Mouse (Mus musculus): ENCODE results near the gene Isoc2b. TPM values are rescaled to one million over a fixed set of nuclear protein-coding genes. Genes with fewer than 3 reads are reported as not detected.

Gene Isoc2b
- total RNA-seq, 2 experiments from 2014 or later = not detected

Other genes with a start within 250 kb of the Isoc2b start
Only the 30 nearest of the 33 such genes appear.
- 4.0 and 32.3 TPM in 2 replicates for gene Hspbp1, start 185.2 kb downstream of the Isoc2b start, total RNA-seq (2015; ENCODE audit: low replicate concordance)
- gene Hspbp1, start 185.2 kb downstream of the Isoc2b start, total RNA-seq (2017; ENCODE audit: low replicate concordance) = 2.8 and 3.2 TPM in 2 replicates
- gene Brsk1, start 179.7 kb downstream of the Isoc2b start, total RNA-seq (2015; ENCODE audit: low replicate concordance) = not detected in 2 replicates
- not detected in 2 replicates for gene Brsk1, start 179.7 kb downstream of the Isoc2b start, total RNA-seq (2017; ENCODE audit: low replicate concordance)
- gene Tmem150b, start 145.0 kb downstream of the Isoc2b start, total RNA-seq (2015; ENCODE audit: low replicate concordance) = 1.4 TPM in 1 of 2 replicates, not detected in the other
- gene Tmem150b, start 145.0 kb downstream of the Isoc2b start, total RNA-seq (2017; ENCODE audit: low replicate concordance) = 0.68 TPM in 1 of 2 replicates, not detected in the other
- 24.9 and 33.1 TPM in 2 replicates for gene Kmt5c, start 130.1 kb downstream of the Isoc2b start, total RNA-seq (2015; ENCODE audit: low replicate concordance)
- gene Kmt5c, start 130.1 kb downstream of the Isoc2b start, total RNA-seq (2017; ENCODE audit: low replicate concordance) = 59.4 and 64.2 TPM in 2 replicates
- 54.1 and 81.8 TPM in 2 replicates for gene Cox6b2, start 117.2 kb downstream of the Isoc2b start, total RNA-seq (2015; ENCODE audit: low replicate concordance)
- gene Cox6b2, start 117.2 kb downstream of the Isoc2b start, total RNA-seq (2017; ENCODE audit: low replicate concordance) = 49.8 and 94.9 TPM in 2 replicates
- gene Fam71e2, start 99.0 kb downstream of the Isoc2b start, total RNA-seq (2015; ENCODE audit: low replicate concordance) = not detected in 2 replicates
- not detected in 2 replicates for gene Fam71e2, start 99.0 kb downstream of the Isoc2b start, total RNA-seq (2017; ENCODE audit: low replicate concordance)
- gene Il11, start 87.4 kb downstream of the Isoc2b start, total RNA-seq (2015; ENCODE audit: low replicate concordance) = not detected in 2 replicates
- gene Il11, start 87.4 kb downstream of the Isoc2b start, total RNA-seq (2017; ENCODE audit: low replicate concordance) = not detected in 2 replicates
- not detected in 2 replicates for gene Tmem190, start 87.3 kb downstream of the Isoc2b start, total RNA-seq (2015; ENCODE audit: low replicate concordance)
- gene Tmem190, start 87.3 kb downstream of the Isoc2b start, total RNA-seq (2017; ENCODE audit: low replicate concordance) = not detected in 2 replicates
- gene Tmem238, start 80.6 kb downstream of the Isoc2b start, total RNA-seq (2015; ENCODE audit: low replicate concordance) = 2.9 TPM in 1 of 2 replicates, not detected in the other
- gene Tmem238, start 80.6 kb downstream of the Isoc2b start, total RNA-seq (2017; ENCODE audit: low replicate concordance) = 0.90 and 0.98 TPM in 2 replicates
- 603 and 642 TPM in 2 replicates for gene Rpl28, start 77.4 kb downstream of the Isoc2b start, total RNA-seq (2015; ENCODE audit: low replicate concordance)
- gene Rpl28, start 77.4 kb downstream of the Isoc2b start, total RNA-seq (2017; ENCODE audit: low replicate concordance) = 83.6 and 269 TPM in 2 replicates
- 686 and 831 TPM in 2 replicates for gene Ube2s, start 57.7 kb downstream of the Isoc2b start, total RNA-seq (2015; ENCODE audit: low replicate concordance)
- gene Ube2s, start 57.7 kb downstream of the Isoc2b start, total RNA-seq (2017; ENCODE audit: low replicate concordance) = 310 and 437 TPM in 2 replicates
- gene Shisa7, start 25.6 kb downstream of the Isoc2b start, total RNA-seq (2015; ENCODE audit: low replicate concordance) = not detected in 2 replicates
- not detected in 2 replicates for gene Shisa7, start 25.6 kb downstream of the Isoc2b start, total RNA-seq (2017; ENCODE audit: low replicate concordance)
- gene Isoc2a, start 6.9 kb upstream of the Isoc2b start, total RNA-seq (2015; ENCODE audit: low replicate concordance) = 2.2 TPM in 1 of 2 replicates, not detected in the other
- gene Isoc2a, start 6.9 kb upstream of the Isoc2b start, total RNA-seq (2017; ENCODE audit: low replicate concordance) = 0.26 and 1.8 TPM in 2 replicates
- gene Gm36210, start 36.3 kb upstream of the Isoc2b start, total RNA-seq (2015; ENCODE audit: low replicate concordance) = not detected in 2 replicates
- gene Gm36210, start 36.3 kb upstream of the Isoc2b start, total RNA-seq (2017; ENCODE audit: low replicate concordance) = not detected in 2 replicates
- 7.1 and 8.6 TPM in 2 replicates for gene Zfp628, start 45.0 kb upstream of the Isoc2b start, total RNA-seq (2015; ENCODE audit: low replicate concordance)
- gene Zfp628, start 45.0 kb upstream of the Isoc2b start, total RNA-seq (2017; ENCODE audit: low replicate concordance) = 4.6 and 11.6 TPM in 2 replicates
- 2.9 TPM in 1 of 2 replicates, not detected in the other for gene Nat14, start 51.8 kb upstream of the Isoc2b start, total RNA-seq (2015; ENCODE audit: low replicate concordance)
- gene Nat14, start 51.8 kb upstream of the Isoc2b start, total RNA-seq (2017; ENCODE audit: low replicate concordance) = 0.64 and 4.4 TPM in 2 replicates
- not detected in 2 replicates for gene Ssc5d, start 55.5 kb upstream of the Isoc2b start, total RNA-seq (2015; ENCODE audit: low replicate concordance)
- gene Ssc5d, start 55.5 kb upstream of the Isoc2b start, total RNA-seq (2017; ENCODE audit: low replicate concordance) = not detected in 2 replicates
- gene Sbk2, start 94.1 kb upstream of the Isoc2b start, total RNA-seq (2015; ENCODE audit: low replicate concordance) = not detected in 2 replicates
- gene Sbk2, start 94.1 kb upstream of the Isoc2b start, total RNA-seq (2017; ENCODE audit: low replicate concordance) = not detected in 2 replicates
- not detected in 2 replicates for gene Sbk3, start 100.9 kb upstream of the Isoc2b start, total RNA-seq (2015; ENCODE audit: low replicate concordance)
- gene Sbk3, start 100.9 kb upstream of the Isoc2b start, total RNA-seq (2017; ENCODE audit: low replicate concordance) = not detected in 2 replicates
- gene Zfp579, start 125.9 kb upstream of the Isoc2b start, total RNA-seq (2015; ENCODE audit: low replicate concordance) = 9.2 TPM in 1 of 2 replicates, not detected in the other
- gene Zfp579, start 125.9 kb upstream of the Isoc2b start, total RNA-seq (2017; ENCODE audit: low replicate concordance) = 1.8 TPM in 1 of 2 replicates, not detected in the other
- 4.7 and 16.3 TPM in 2 replicates for gene Zfp524, start 144.2 kb upstream of the Isoc2b start, total RNA-seq (2015; ENCODE audit: low replicate concordance)
- 0.64 and 3.2 TPM in 2 replicates for gene Zfp524, start 144.2 kb upstream of the Isoc2b start, total RNA-seq (2017; ENCODE audit: low replicate concordance)
- gene Fiz1, start 144.4 kb upstream of the Isoc2b start, total RNA-seq (2015; ENCODE audit: low replicate concordance) = 11.9 and 14.7 TPM in 2 replicates
- gene Fiz1, start 144.4 kb upstream of the Isoc2b start, total RNA-seq (2017; ENCODE audit: low replicate concordance) = 5.6 and 9.1 TPM in 2 replicates
- 5.0 TPM in 1 of 2 replicates, not detected in the other for gene Gm44973, start 145.2 kb upstream of the Isoc2b start, total RNA-seq (2015; ENCODE audit: low replicate concordance)
- 1.4 TPM in 1 of 2 replicates, not detected in the other for gene Gm44973, start 145.2 kb upstream of the Isoc2b start, total RNA-seq (2017; ENCODE audit: low replicate concordance)
- 9.0 and 9.2 TPM in 2 replicates for gene Zfp865, start 150.1 kb upstream of the Isoc2b start, total RNA-seq (2015; ENCODE audit: low replicate concordance)
- gene Zfp865, start 150.1 kb upstream of the Isoc2b start, total RNA-seq (2017; ENCODE audit: low replicate concordance) = 6.3 and 7.6 TPM in 2 replicates
- gene Ccdc106, start 150.3 kb upstream of the Isoc2b start, total RNA-seq (2015; ENCODE audit: low replicate concordance) = not detected in 2 replicates
- gene Ccdc106, start 150.3 kb upstream of the Isoc2b start, total RNA-seq (2017; ENCODE audit: low replicate concordance) = not detected in 2 replicates
- gene 4632433K11Rik, start 163.9 kb upstream of the Isoc2b start, total RNA-seq (2015; ENCODE audit: low replicate concordance) = not detected in 2 replicates
- not detected in 2 replicates for gene 4632433K11Rik, start 163.9 kb upstream of the Isoc2b start, total RNA-seq (2017; ENCODE audit: low replicate concordance)
- 0.42 and 1.8 TPM in 2 replicates for gene Zfp784, start 168.2 kb upstream of the Isoc2b start, total RNA-seq (2015; ENCODE audit: low replicate concordance)
- gene Zfp784, start 168.2 kb upstream of the Isoc2b start, total RNA-seq (2017; ENCODE audit: low replicate concordance) = 0.90 TPM in 1 of 2 replicates, not detected in the other
- not detected in 2 replicates for gene Zfp580, start 181.3 kb upstream of the Isoc2b start, total RNA-seq (2015; ENCODE audit: low replicate concordance)
- not detected in 2 replicates for gene Zfp580, start 181.3 kb upstream of the Isoc2b start, total RNA-seq (2017; ENCODE audit: low replicate concordance)
- gene U2af2, start 191.9 kb upstream of the Isoc2b start, total RNA-seq (2015; ENCODE audit: low replicate concordance) = 93.0 and 138 TPM in 2 replicates
- 83.8 and 99.2 TPM in 2 replicates for gene U2af2, start 191.9 kb upstream of the Isoc2b start, total RNA-seq (2017; ENCODE audit: low replicate concordance)
- gene Epn1, start 210.0 kb upstream of the Isoc2b start, total RNA-seq (2015; ENCODE audit: low replicate concordance) = 84.3 and 88.3 TPM in 2 replicates
- 75.9 and 127 TPM in 2 replicates for gene Epn1, start 210.0 kb upstream of the Isoc2b start, total RNA-seq (2017; ENCODE audit: low replicate concordance)

All from erythroid progenitor cell, adult 5-6 weeks (primary cell).